Mouse (Mus musculus): ENCODE results near the gene Pnliprp2. TPM values are rescaled to one million over a fixed set of nuclear protein-coding genes. Genes with fewer than 3 reads are reported as not detected.
A peak's percentile ranks its signal among the peaks of the same experiment; 100 is the strongest.

Pnliprp2 gene
- total RNA-seq (2021): not detected

GRCm38 (mm10) chr19:58759423-58759822, at the start of gene Pnliprp2:
TSS of gene Pnliprp2 (plus strand) at chr19:58759719.
- intact Hi-C loops (cut with DNase I): no loop called here
- DNase-seq (ENCODE audit: low spot score): no peak

- no peak for DNase-seq (ENCODE audit: low spot score)
- intact Hi-C loops (cut with DNase I): no loop called here
These were observed 41.6 kb upstream of the Pnliprp2 start for GRCm38 (mm10) chr19:58717925-58718324.

GRCm38 (mm10) chr19:58720439-58720838, 39.1 kb upstream of the Pnliprp2 start:
- intact Hi-C loops (cut with DNase I): no loop called here
- no peak for DNase-seq (ENCODE audit: low spot score)

- intact Hi-C loops (cut with DNase I): no loop called here
- no peak for DNase-seq (ENCODE audit: low spot score)
These were observed 33.0 kb upstream of the Pnliprp2 start for GRCm38 (mm10) chr19:58726551-58726950.

GRCm38 (mm10) chr19:58727756-58728155, 31.8 kb upstream of the Pnliprp2 start:
- no peak for DNase-seq (ENCODE audit: low spot score)
- intact Hi-C loops (cut with DNase I): no loop called here

GRCm38 (mm10) chr19:58728445-58729031, 31.0 kb upstream of the Pnliprp2 start, which contains the start of gene Pnliprp1:
TSS of gene Pnliprp1 (plus strand) at chr19:58728887.
- intact Hi-C loops (cut with DNase I): no loop called here

GRCm38 (mm10) chr19:58733216-58733615, 26.3 kb upstream of the Pnliprp2 start:
- no peak for DNase-seq (ENCODE audit: low spot score)
- intact Hi-C loops (cut with DNase I): no loop called here

More at GRCm38 (mm10) chr19:58728445-58729031, 31.0 kb upstream of the Pnliprp2 start, which contains the start of gene Pnliprp1:
- no peak for DNase-seq (ENCODE audit: low spot score)

GRCm38 (mm10) chr19:58738111-58738510, 21.4 kb upstream of the Pnliprp2 start:
- no peak for DNase-seq (ENCODE audit: low spot score)
- intact Hi-C loops (cut with DNase I): no loop called here

- intact Hi-C loops (cut with DNase I): no loop called here
- no peak for DNase-seq (ENCODE audit: low spot score)
These were observed 18.5 kb upstream of the Pnliprp2 start for GRCm38 (mm10) chr19:58741036-58741435.

GRCm38 (mm10) chr19:58742711-58743110, 16.8 kb upstream of the Pnliprp2 start:
- intact Hi-C loops (cut with DNase I): no loop called here

GRCm38 (mm10) chr19:58743736-58744135, 15.8 kb upstream of the Pnliprp2 start:
- DNase-seq (ENCODE audit: low spot score): no peak
- intact Hi-C loops (cut with DNase I): no loop called here

More at GRCm38 (mm10) chr19:58742711-58743110, 16.8 kb upstream of the Pnliprp2 start:
- DNase-seq (ENCODE audit: low spot score): no peak

GRCm38 (mm10) chr19:58747498-58748000, 12.0 kb upstream of the Pnliprp2 start:
- DNase-seq (ENCODE audit: low spot score): no peak
- intact Hi-C loops (cut with DNase I): no loop called here

- no peak for DNase-seq (ENCODE audit: low spot score)
- intact Hi-C loops (cut with DNase I): no loop called here
These were observed 8.7 kb upstream of the Pnliprp2 start for GRCm38 (mm10) chr19:58750822-58751221.

GRCm38 (mm10) chr19:58751504-58751903, 8.0 kb upstream of the Pnliprp2 start:
- DNase-seq (ENCODE audit: low spot score): no peak
- intact Hi-C loops (cut with DNase I): no loop called here

- intact Hi-C loops (cut with DNase I): no loop called here
- DNase-seq (ENCODE audit: low spot score): no peak
These were observed 648 bp upstream of the Pnliprp2 start for GRCm38 (mm10) chr19:58758871-58759270.

- no peak for DNase-seq (ENCODE audit: low spot score)
- intact Hi-C loops (cut with DNase I): loop anchor here (5.0 kb wide), 1 partner anchor 445 kb away; no protein-coding TSS in a partner anchor
These were observed 2.8 kb downstream of the Pnliprp2 start for GRCm38 (mm10) chr19:58762316-58762715.

- intact Hi-C loops (cut with DNase I): loop anchor here (1.0 to 5.0 kb wide), 2 partner anchors 141 to 444 kb away; no protein-coding TSS in a partner anchor
- peak; percentile 19 for DNase-seq (ENCODE audit: low spot score)
These were observed 3.5 kb downstream of the Pnliprp2 start for GRCm38 (mm10) chr19:58762848-58763541.

GRCm38 (mm10) chr19:58767329-58767728, 7.8 kb downstream of the Pnliprp2 start:
- DNase-seq (ENCODE audit: low spot score): no peak
- intact Hi-C loops (cut with DNase I): no loop called here

- intact Hi-C loops (cut with DNase I): no loop called here
- DNase-seq (ENCODE audit: low spot score): no peak
These were observed 16.9 kb downstream of the Pnliprp2 start for GRCm38 (mm10) chr19:58776461-58776860.

GRCm38 (mm10) chr19:58781566-58781965, 22.0 kb downstream of the Pnliprp2 start:
- DNase-seq (ENCODE audit: low spot score): no peak
- intact Hi-C loops (cut with DNase I): no loop called here

- DNase-seq (ENCODE audit: low spot score): no peak
- intact Hi-C loops (cut with DNase I): no loop called here
These were observed 24.4 kb downstream of the Pnliprp2 start for GRCm38 (mm10) chr19:58783938-58784337.
